Mouse (Mus musculus) thymus, adult 2 months (tissue): ENCODE measurements around the gene Cib3. TPM values are rescaled to one million over a fixed set of nuclear protein-coding genes. Genes with fewer than 3 reads are reported as not detected.

Source experiments
- DNase-seq: peaks from one replicate; pipeline ENCODE4 v3.0.0; 2021
- H3K27ac ChIP-seq: fragments of 200-500 bp; 2 replicates; pipeline ENCODE4 v1.5.1; 2012; ENCODE audit warnings: low read length, control low read depth; ENCODE audit not compliant: control insufficient read depth, insufficient read depth
- H3K27me3 ChIP-seq: fragments of 200-500 bp; 2 replicates; pipeline ENCODE4 v1.6.1; 2012; ENCODE audit warnings: mild to moderate bottlenecking, low read length, moderate library complexity, mixed read lengths; ENCODE audit not compliant: control insufficient read depth, insufficient read depth
- H3K36me3 ChIP-seq: fragments of 200-500 bp; 2 replicates; pipeline ENCODE4 v1.6.1; 2012; ENCODE audit warnings: mild to moderate bottlenecking, low read length, moderate library complexity; ENCODE audit not compliant: control insufficient read depth, insufficient read depth
- H3K4me1 ChIP-seq: fragments of 200-500 bp; replicated peaks from 2 replicates; pipeline ENCODE4 v1.6.1; 2012; ENCODE audit warnings: low read length; ENCODE audit not compliant: control insufficient read depth, insufficient read depth
- H3K4me3 ChIP-seq: fragments of 200-500 bp; 2 replicates; pipeline ENCODE4 v1.5.1; 2012; ENCODE audit warnings: mild to moderate bottlenecking, low read length, control low read depth, moderate library complexity; ENCODE audit not compliant: control insufficient read depth, insufficient read depth
- CTCF ChIP-seq: fragments of 200-500 bp; IDR thresholded peaks from 2 replicates; pipeline ENCODE4 v1.5.1; 2012; ENCODE audit warnings: mild to moderate bottlenecking, control low read depth, low read length, moderate library complexity, borderline replicate concordance; ENCODE audit not compliant: control insufficient read depth, poor library complexity, insufficient read depth; ENCODE audit errors: extremely low read depth
- POLR2A ChIP-seq: fragments of 200-500 bp; IDR thresholded peaks from 2 replicates; pipeline ENCODE4 v1.6.1; 2012; ENCODE audit warnings: mild to moderate bottlenecking, low read length, control low read depth, moderate library complexity; ENCODE audit not compliant: control insufficient read depth, poor library complexity, insufficient read depth; ENCODE audit errors: extremely low read depth
- WGBS: fragments of 180-500 bp; shearing (Covaris S2); methylation state at CpG from one replicate; pipeline ENCODE4 v1.1.7; 2018; 5-methylcytosine and 5-hydroxymethylcytosine counted together
- polyA plus RNA-seq: library from polyadenylated mRNA; depleted of rRNA; stranded (reverse); fragments of >200 nt; gene quantifications from 2 replicates; pipeline ENCODE4 v1.2.3, GENCODE M21; 2012; rRNA removed

Cib3 gene
- polyA plus RNA-seq: 0.77 and 0.78 TPM in 2 replicates

GRCm38 (mm10) chr8:72212751-72213150 lies at the start of gene Cib3:
TSS of gene Cib3 (minus strand) at chr8:72212837.
- no peaks in the 10 kb centered on the region for H3K36me3 ChIP-seq
- no peak for TF ChIP-seq POLR2A
- no peak for TF ChIP-seq CTCF
- 87% methylated on average over 4 of the region's 4 CpGs for whole genome bisulfite sequencing
- H3K4me3 ChIP-seq: no peak within 1 kb of the TSS
- H3K27me3 ChIP-seq: no peaks in the 10 kb centered on the region
- DNase-seq: no peak
- H3K4me1 ChIP-seq: peaks cover 10% of the 10 kb centered on the region
- no peak within 1 kb of the TSS for H3K27ac ChIP-seq

GRCm38 (mm10) chr8:72261872-72262271 lies 49.2 kb upstream of the Cib3 start:
- no peak for TF ChIP-seq POLR2A
- TF ChIP-seq CTCF: no peak
- H3K4me1 ChIP-seq: peaks cover 8% of the 10 kb centered on the region
- H3K4me3 ChIP-seq: no peak overlapping the region
- H3K27ac ChIP-seq: no peak overlapping the region
- H3K27me3 ChIP-seq: no peaks in the 10 kb centered on the region
- DNase-seq: no peak
- WGBS: 91% methylated on average over 5 of the region's 5 CpGs
- H3K36me3 ChIP-seq: no peaks in the 10 kb centered on the region

GRCm38 (mm10) chr8:72261431-72261830 lies 48.8 kb upstream of the Cib3 start:
- DNase-seq: no peak
- TF ChIP-seq POLR2A: no peak
- TF ChIP-seq CTCF: no peak
- no peak overlapping the region for H3K27ac ChIP-seq
- no peak overlapping the region for H3K4me3 ChIP-seq
- no peaks in the 10 kb centered on the region for H3K27me3 ChIP-seq
- H3K4me1 ChIP-seq: peaks cover 8% of the 10 kb centered on the region
- H3K36me3 ChIP-seq: no peaks in the 10 kb centered on the region

GRCm38 (mm10) chr8:72261019-72261418 lies 48.4 kb upstream of the Cib3 start:
- peak overlapping the region; percentile 29; the same call in 1 of the 2 replicates for H3K27ac ChIP-seq
- peak; percentile 79 for DNase-seq

GRCm38 (mm10) chr8:72260585-72260984 lies 47.9 kb upstream of the Cib3 start:
- Histone ChIP-seq H3K27me3 (no peaks in the 10 kb centered on the region), H3K4me3 (no peak overlapping the region), H3K36me3 (peaks cover 2% of the 10 kb centered on the region), H3K27ac (peak overlapping the region; percentile 29; the same call in 1 of the 2 replicates), H3K4me1 (peaks cover 4% of the 10 kb centered on the region)
- 69% methylated on average over 4 of the region's 4 CpGs for WGBS
- TF ChIP-seq POLR2A (no peak), CTCF (no peak)
- DNase-seq: no peak

More at GRCm38 (mm10) chr8:72261019-72261418, 48.4 kb upstream of the Cib3 start:
- WGBS: 58% methylated on average over 2 of the region's 2 CpGs
- TF ChIP-seq CTCF: no peak
- Histone ChIP-seq H3K27me3 (no peaks in the 10 kb centered on the region), H3K36me3 (no peaks in the 10 kb centered on the region), H3K4me1 (peaks cover 8% of the 10 kb centered on the region), H3K4me3 (no peak overlapping the region)

GRCm38 (mm10) chr8:72259862-72260261 lies 47.2 kb upstream of the Cib3 start:
- no peaks in the 10 kb centered on the region for H3K27me3 ChIP-seq
- peaks cover 7% of the 10 kb centered on the region for H3K36me3 ChIP-seq
- no peak overlapping the region for H3K4me3 ChIP-seq
- H3K4me1 ChIP-seq: 0 out of 2 replicates have a peak, but pooled peaks cover 4% of the 10 kb centered on the region
- TF ChIP-seq POLR2A (no peak), CTCF (no peak)
- H3K27ac ChIP-seq: no peak overlapping the region
- no peak for DNase-seq
- WGBS: 83% methylated on average over 2 of the region's 2 CpGs

GRCm38 (mm10) chr8:72257902-72258238 lies 45.2 kb upstream of the Cib3 start:
- WGBS: 88% methylated on average over 1 of the region's 1 CpGs
- H3K36me3 ChIP-seq: peaks cover 15% of the 10 kb centered on the region
- no peaks in the 10 kb centered on the region for H3K27me3 ChIP-seq
- no peak overlapping the region for H3K27ac ChIP-seq
- 0 out of 2 replicates have a peak, but pooled peaks cover 4% of the 10 kb centered on the region for H3K4me1 ChIP-seq
- no peak for DNase-seq
- TF ChIP-seq POLR2A: no peak
- no peak for TF ChIP-seq CTCF
- H3K4me3 ChIP-seq: no peak overlapping the region
